23 mouse cellular contexts compared by ENCODE assay signal in genomic region chr4:46032448-46032847, GRCm38 (mm10). TPM values are rescaled to one million over a fixed set of nuclear protein-coding genes. Genes with fewer than 3 reads are reported as not detected.
DNase-seq lines count a peak whose midpoint lies in the region; ATAC-seq and TF ChIP-seq lines count a peak whose summit lies in the region.
"Had no signal": no experiment of that assay in that cellular context is flagged by ENCODE, and none has a peak within 500 bp of the region (broad histone marks: within the 10 kb centered on the region; RNA-seq: fewer than 3 reads in every experiment).

No protein-coding gene starts in this region.

- ATAC-seq in heart, embryonic 15.5 days (replicated peaks; ENCODE audit: insufficient number of reproducible peaks, insufficient read depth, low FRiP score, low read depth), result 0 out of 2 replicates have a peak, but pooled peaks have one; percentile 20
- peak; percentile 42; the same call in 1 of the 2 replicates for ATAC-seq in lung, embryonic 16.5 days (ENCODE audit: low read depth)
- ATAC-seq in liver, postnatal 0 days, result no peak
- ATAC-seq in midbrain, embryonic 15.5 days (replicated peaks), result no peak
- ATAC-seq: forebrain, embryonic 14.5 days; intestine, postnatal 0 days had no signal

- no peaks in the 10 kb centered on the region for H3K36me3 ChIP-seq in heart, embryonic 15.5 days
- no peaks in the 10 kb centered on the region for H3K36me3 ChIP-seq in lung, embryonic 16.5 days (ENCODE audit: control insufficient read depth, insufficient read depth, low read length)
- peaks cover 4% of the 10 kb centered on the region for H3K36me3 ChIP-seq in liver, postnatal 0 days (replicated peaks; ENCODE audit: insufficient read depth, low read length)
- H3K36me3 ChIP-seq in midbrain, embryonic 15.5 days (replicated peaks), result no peaks in the 10 kb centered on the region
- H3K36me3 ChIP-seq: embryonic facial prominence, embryonic 15.5 days; hindbrain, embryonic 12.5 days; limb, embryonic 12.5 days; neural tube, embryonic 12.5 days had no signal

- H3K27ac ChIP-seq in heart, embryonic 15.5 days, result peak overlapping the region; percentile 77
- H3K27ac ChIP-seq in lung, embryonic 16.5 days (ENCODE audit: low read length), result peak overlapping the region; percentile 82
- H3K27ac ChIP-seq in liver, postnatal 0 days (ENCODE audit: low read depth), result no peak overlapping the region
- no peak overlapping the region for H3K27ac ChIP-seq in midbrain, embryonic 15.5 days
- H3K27ac ChIP-seq: embryonic facial prominence, embryonic 15.5 days; gastrocnemius, adult 2 months; hindbrain, embryonic 12.5 days; limb, embryonic 12.5 days; neural tube, embryonic 12.5 days had no signal

- 0 out of 2 replicates have a peak overlapping the region, but pooled peaks have one; percentile 7 for H3K9ac ChIP-seq in heart, embryonic 15.5 days
- H3K9ac ChIP-seq in lung, embryonic 16.5 days (ENCODE audit: low read length), result peak overlapping the region; percentile 21; the same call in 1 of the 2 replicates
- no peak overlapping the region for H3K9ac ChIP-seq in liver, postnatal 0 days (replicated peaks)
- H3K9ac ChIP-seq in midbrain, embryonic 15.5 days, result no peak overlapping the region
- H3K9ac ChIP-seq: embryonic facial prominence, embryonic 15.5 days; hindbrain, embryonic 12.5 days; limb, embryonic 12.5 days; neural tube, embryonic 12.5 days had no signal

- WGBS in heart, embryonic 15.5 days, result 28% methylated on average over 9 of the region's 9 CpGs
- WGBS in lung, embryonic 16.5 days, result 41% methylated on average over 9 of the region's 9 CpGs
- WGBS in liver, postnatal 0 days (ENCODE audit: insufficient replicate concordance), result 49% methylated on average over 9 of the region's 9 CpGs
- WGBS in midbrain, embryonic 15.5 days, result 74% methylated on average over 9 of the region's 9 CpGs

- intact Hi-C loops in heart, postnatal 14 days (cut with DNase I), result no loop called here
- intact Hi-C loops in heart, postnatal 10 days (cut with DNase I), result no loop called here

- peak overlapping the region; percentile 48 for H3K4me2 ChIP-seq in heart, embryonic 15.5 days
- peak overlapping the region; percentile 3; the same call in 1 of the 2 replicates for H3K4me2 ChIP-seq in lung, embryonic 16.5 days (ENCODE audit: low read depth, low read length)
- H3K4me2 ChIP-seq in liver, postnatal 0 days (ENCODE audit: low read depth, low read length), result 0 out of 2 replicates have a peak overlapping the region, but pooled peaks have one; percentile 18
- no peak overlapping the region for H3K4me2 ChIP-seq in midbrain, embryonic 15.5 days
- H3K4me2 ChIP-seq: embryonic facial prominence, embryonic 15.5 days; hindbrain, embryonic 12.5 days; limb, embryonic 12.5 days; neural tube, embryonic 12.5 days had no signal

- peaks cover 23% of the 10 kb centered on the region for H3K4me1 ChIP-seq in heart, embryonic 15.5 days (replicated peaks)
- no peaks in the 10 kb centered on the region for H3K4me1 ChIP-seq in lung, embryonic 16.5 days (replicated peaks; ENCODE audit: control insufficient read depth, insufficient read depth, low read length)
- H3K4me1 ChIP-seq in liver, postnatal 0 days (ENCODE audit: insufficient read depth), result no peaks in the 10 kb centered on the region
- no peaks in the 10 kb centered on the region for H3K4me1 ChIP-seq in midbrain, embryonic 15.5 days
- H3K4me1 ChIP-seq: embryonic facial prominence, embryonic 15.5 days; hindbrain, embryonic 12.5 days; limb, embryonic 12.5 days; neural tube, embryonic 12.5 days had no signal

- no peaks in the 10 kb centered on the region for H3K9me3 ChIP-seq in heart, embryonic 15.5 days (replicated peaks)
- no peaks in the 10 kb centered on the region for H3K9me3 ChIP-seq in lung, embryonic 16.5 days (ENCODE audit: control insufficient read depth, low read length)
- H3K9me3 ChIP-seq in liver, postnatal 0 days (ENCODE audit: low read length), result no peaks in the 10 kb centered on the region
- no peaks in the 10 kb centered on the region for H3K9me3 ChIP-seq in midbrain, embryonic 15.5 days
- H3K9me3 ChIP-seq: embryonic facial prominence, embryonic 15.5 days; hindbrain, embryonic 12.5 days; limb, embryonic 12.5 days; neural tube, embryonic 12.5 days had no signal

- TF ChIP-seq CTCF in liver, postnatal 0 days (IDR thresholded peaks at IDR 0.05; ENCODE audit: low read depth), result no peak

- H3K4me3 ChIP-seq in heart, embryonic 15.5 days, result peak overlapping the region; percentile 2; the same call in 1 of the 2 replicates
- H3K4me3 ChIP-seq in lung, embryonic 16.5 days (ENCODE audit: low read length), result no peak overlapping the region
- no peak overlapping the region for H3K4me3 ChIP-seq in liver, postnatal 0 days (ENCODE audit: low read depth, low read length)
- no peak overlapping the region for H3K4me3 ChIP-seq in midbrain, embryonic 15.5 days
- H3K4me3 ChIP-seq: embryonic facial prominence, embryonic 15.5 days; gastrocnemius, adult 2 months; hindbrain, embryonic 12.5 days; limb, embryonic 12.5 days; neural tube, embryonic 12.5 days had no signal

- peaks cover 4% of the 10 kb centered on the region; the same call in 1 of the 2 replicates for H3K27me3 ChIP-seq in heart, embryonic 15.5 days
- H3K27me3 ChIP-seq in lung, embryonic 16.5 days (ENCODE audit: control insufficient read depth, insufficient read depth, low read depth, low read length), result peaks cover 2% of the 10 kb centered on the region; the same call in 1 of the 2 replicates
- 0 out of 2 replicates have a peak, but pooled peaks cover 4% of the 10 kb centered on the region for H3K27me3 ChIP-seq in liver, postnatal 0 days (ENCODE audit: insufficient read depth, low read length)
- peaks cover 5% of the 10 kb centered on the region for H3K27me3 ChIP-seq in midbrain, embryonic 15.5 days (replicated peaks)

- no peak for TF ChIP-seq EP300 in liver, postnatal 0 days (IDR thresholded peaks at IDR 0.05; ENCODE audit: low read depth)

- peak; percentile 67 for DNase-seq in heart, adult 11 months
- DNase-seq in heart, postnatal 14 days, result no peak
- no peak for DNase-seq in heart, postnatal 10 days
- DNase-seq in lung, postnatal 4 days, result no peak
- DNase-seq in liver, postnatal 0 days, result no peak
- DNase-seq: adrenal gland, postnatal 25 days; cerebellum, adult 9-10 months; gastrocnemius, adult 2 months; kidney, postnatal 36 days; midbrain, embryonic 14.5 days; retina, postnatal 1 day; right cerebral cortex, postnatal 25 days; spleen, adult 18-20 months; thymus, postnatal 14 days had no signal

RNA-seq across cellular contexts. Expression of gene Tmod1, which starts 6.3 kb away (rescaled TPM):
- total RNA-seq in heart, postnatal 14 days (2021), result 100 to 1,000 TPM; 279 to 283 TPM
- polyA plus RNA-seq in heart, embryonic 15.5 days (2015; fragmentation: Nextera tagmentation; extraction: Ambion mirVana), result 170 and 195 TPM in 2 replicates
- total RNA-seq in heart, postnatal 10 days (2021), result 100 to 1,000 TPM; 263 to 279 TPM
- 10.8 and 11.4 TPM in 2 replicates for polyA plus RNA-seq in lung, embryonic 16.5 days (2015; fragmentation: Nextera tagmentation; extraction: Ambion mirVana)
- polyA plus RNA-seq in liver, postnatal 0 days (2015; fragmentation: Nextera tagmentation; extraction: Ambion mirVana), result 13.9 and 14.1 TPM in 2 replicates
- 0.65 and 0.83 TPM in 2 replicates for polyA plus RNA-seq in midbrain, embryonic 15.5 days (2015; fragmentation: Nextera tagmentation; extraction: Ambion mirVana)

Comparison
In these comparisons a context has a peak if more than half of its experiments do, and no peak if none do; other contexts are left out.
1. ATAC-seq: peak in heart, embryonic 15.5 days (single experiment) and lung, embryonic 16.5 days (single experiment); none in liver, postnatal 0 days (single experiment) and midbrain, embryonic 15.5 days (single experiment).
2. H3K27ac ChIP-seq: peak in heart, embryonic 15.5 days (single experiment) and lung, embryonic 16.5 days (single experiment); none in liver, postnatal 0 days (single experiment) and midbrain, embryonic 15.5 days (single experiment).
3. H3K9ac ChIP-seq: peak in heart, embryonic 15.5 days (single experiment) and lung, embryonic 16.5 days (single experiment); none in liver, postnatal 0 days (single experiment) and midbrain, embryonic 15.5 days (single experiment).
4. RNA of gene Tmod1, which starts 6.3 kb away (polyA plus RNA-seq): 170 to 195 TPM in heart, embryonic 15.5 days; 13.9 to 14.1 TPM in liver, postnatal 0 days, 10.8 to 11.4 TPM in lung, embryonic 16.5 days and 0.65 to 0.83 TPM in midbrain, embryonic 15.5 days; every median in the first group is over 10 times any median in the second.